Mouse (Mus musculus): ENCODE results near the gene 2900011O08Rik. TPM values are rescaled to one million over a fixed set of nuclear protein-coding genes. Genes with fewer than 3 reads are reported as not detected.

The 2900011O08Rik gene
- polyA plus RNA-seq, 1 experiment from 2014 or later, result 1.5 TPM

- Histone ChIP-seq H3K27ac (ENCODE audit: low read depth, low read length) (no peak overlapping the region), H3K4me1 (ENCODE audit: control insufficient read depth, insufficient read depth, low read length) (no peaks in the 10 kb centered on the region), H3K4me3 (ENCODE audit: low read length) (no peak overlapping the region), H3K9ac (ENCODE audit: low read depth, low read length) (no peak overlapping the region), H3K27me3 (ENCODE audit: control insufficient read depth, insufficient read depth, low read length) (no peaks in the 10 kb centered on the region), H3K4me2 (replicated peaks; ENCODE audit: low read depth, low read length) (no peak overlapping the region), H3K36me3 (ENCODE audit: control insufficient read depth, insufficient read depth, low read length) (peaks cover 91% of the 10 kb centered on the region), H3K9me3 (ENCODE audit: control insufficient read depth, low read length) (no peaks in the 10 kb centered on the region)
- ATAC-seq (ENCODE audit: low FRiP score, low TSS enrichment), result no peak
- 96% methylated on average over 7 of the region's 7 CpGs for WGBS
These were observed 144.4 kb downstream of the 2900011O08Rik start for GRCm38 (mm10) chr16:14130796-14131195.

DNA sequence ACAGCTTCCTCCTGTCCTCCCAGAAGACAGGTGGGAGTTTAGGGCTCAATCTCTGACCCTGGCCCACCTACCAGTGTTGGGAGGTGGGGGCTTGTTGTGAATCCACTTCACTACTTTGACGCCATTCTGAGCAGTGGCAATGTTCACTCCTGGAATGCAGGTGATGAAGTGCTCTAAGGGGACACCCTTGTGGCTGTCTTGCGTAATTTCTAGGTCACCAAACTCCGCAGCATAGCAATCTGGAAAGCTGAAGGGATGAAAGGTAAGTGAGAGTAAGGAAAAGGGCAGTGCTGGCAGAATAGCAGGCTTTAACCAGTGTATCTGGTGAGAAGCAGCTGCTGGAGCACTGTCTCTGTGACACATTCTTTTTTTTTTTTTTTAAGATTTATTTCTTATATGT is 145.0 kb downstream of the 2900011O08Rik start:
- no peak overlapping the region for H3K4me2 ChIP-seq (replicated peaks; ENCODE audit: low read depth, low read length)
- ATAC-seq (ENCODE audit: low FRiP score, low TSS enrichment), result no peak
- H3K9ac ChIP-seq (ENCODE audit: low read depth, low read length), result no peak overlapping the region
- peaks cover 91% of the 10 kb centered on the region for H3K36me3 ChIP-seq (ENCODE audit: control insufficient read depth, insufficient read depth, low read length)
- WGBS, result 77% methylated on average over 3 of the region's 3 CpGs
- H3K27ac ChIP-seq (ENCODE audit: low read depth, low read length), result no peak overlapping the region
- no peak overlapping the region for H3K4me3 ChIP-seq (ENCODE audit: low read length)
- H3K9me3 ChIP-seq (ENCODE audit: control insufficient read depth, low read length), result no peaks in the 10 kb centered on the region
- no peaks in the 10 kb centered on the region for H3K4me1 ChIP-seq (ENCODE audit: control insufficient read depth, insufficient read depth, low read length)
- H3K27me3 ChIP-seq (ENCODE audit: control insufficient read depth, insufficient read depth, low read length), result no peaks in the 10 kb centered on the region

GRCm38 (mm10) chr16:14131838-14132237 is 145.4 kb downstream of the 2900011O08Rik start:
- H3K9me3 ChIP-seq (ENCODE audit: control insufficient read depth, low read length), result no peaks in the 10 kb centered on the region
- H3K4me2 ChIP-seq (replicated peaks; ENCODE audit: low read depth, low read length), result no peak overlapping the region
- peaks cover 92% of the 10 kb centered on the region for H3K36me3 ChIP-seq (ENCODE audit: control insufficient read depth, insufficient read depth, low read length)
- H3K4me3 ChIP-seq (ENCODE audit: low read length), result no peak overlapping the region
- no peak overlapping the region for H3K27ac ChIP-seq (ENCODE audit: low read depth, low read length)
- H3K27me3 ChIP-seq (ENCODE audit: control insufficient read depth, insufficient read depth, low read length), result no peaks in the 10 kb centered on the region
- no peak overlapping the region for H3K9ac ChIP-seq (ENCODE audit: low read depth, low read length)
- no peak for ATAC-seq (ENCODE audit: low FRiP score, low TSS enrichment)
- H3K4me1 ChIP-seq (ENCODE audit: control insufficient read depth, insufficient read depth, low read length), result no peaks in the 10 kb centered on the region
- WGBS, result 87% methylated on average over 5 of the region's 5 CpGs

DNA sequence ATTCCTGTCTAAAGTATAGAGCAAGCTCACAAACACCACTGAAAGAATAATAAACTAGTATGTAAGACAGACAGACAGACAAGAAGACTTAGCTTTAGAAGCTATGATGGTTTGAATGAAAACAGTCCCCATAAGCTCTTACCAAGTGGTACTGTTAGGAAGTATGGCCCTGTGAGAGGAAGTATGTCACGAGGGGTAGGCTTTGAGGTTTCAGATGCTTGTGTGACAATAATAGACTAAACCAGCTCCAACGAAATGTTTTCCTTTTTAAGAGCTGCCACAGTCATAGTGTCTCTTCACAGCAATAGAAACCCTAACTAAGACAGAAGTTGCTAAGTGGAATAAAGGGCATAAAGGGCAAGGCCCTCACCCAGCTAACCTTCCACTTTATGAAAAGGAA is 148.6 kb downstream of the 2900011O08Rik start:
- Histone ChIP-seq H3K4me2 (replicated peaks; ENCODE audit: low read depth, low read length) (no peak overlapping the region), H3K9ac (ENCODE audit: low read depth, low read length) (no peak overlapping the region), H3K27me3 (ENCODE audit: control insufficient read depth, insufficient read depth, low read length) (no peaks in the 10 kb centered on the region), H3K36me3 (ENCODE audit: control insufficient read depth, insufficient read depth, low read length) (peaks cover 86% of the 10 kb centered on the region), H3K4me3 (ENCODE audit: low read length) (no peak overlapping the region), H3K27ac (ENCODE audit: low read depth, low read length) (no peak overlapping the region), H3K4me1 (ENCODE audit: control insufficient read depth, insufficient read depth, low read length) (no peaks in the 10 kb centered on the region), H3K9me3 (ENCODE audit: control insufficient read depth, low read length) (no peaks in the 10 kb centered on the region)
- ATAC-seq (ENCODE audit: low FRiP score, low TSS enrichment), result no peak
- 92% methylated on average over 2 of the region's 2 CpGs for WGBS

GRCm38 (mm10) chr16:14137976-14138561 is 151.7 kb downstream of the 2900011O08Rik start:
- no peak for ATAC-seq (ENCODE audit: low FRiP score, low TSS enrichment)
- Histone ChIP-seq H3K4me3 (ENCODE audit: low read length) (no peak overlapping the region), H3K4me1 (ENCODE audit: control insufficient read depth, insufficient read depth, low read length) (no peaks in the 10 kb centered on the region), H3K4me2 (replicated peaks; ENCODE audit: low read depth, low read length) (no peak overlapping the region), H3K36me3 (ENCODE audit: control insufficient read depth, insufficient read depth, low read length) (peaks cover 88% of the 10 kb centered on the region), H3K9ac (ENCODE audit: low read depth, low read length) (no peak overlapping the region), H3K9me3 (ENCODE audit: control insufficient read depth, low read length) (no peaks in the 10 kb centered on the region), H3K27me3 (ENCODE audit: control insufficient read depth, insufficient read depth, low read length) (no peaks in the 10 kb centered on the region), H3K27ac (ENCODE audit: low read depth, low read length) (no peak overlapping the region)
- 78% methylated on average over 1 of the region's 1 CpGs for WGBS

GRCm38 (mm10) chr16:14139106-14139505 is 152.7 kb downstream of the 2900011O08Rik start:
- Histone ChIP-seq H3K36me3 (ENCODE audit: control insufficient read depth, insufficient read depth, low read length) (peaks cover 88% of the 10 kb centered on the region), H3K9me3 (ENCODE audit: control insufficient read depth, low read length) (no peaks in the 10 kb centered on the region), H3K9ac (ENCODE audit: low read depth, low read length) (no peak overlapping the region), H3K4me2 (replicated peaks; ENCODE audit: low read depth, low read length) (no peak overlapping the region), H3K4me3 (ENCODE audit: low read length) (no peak overlapping the region), H3K4me1 (ENCODE audit: control insufficient read depth, insufficient read depth, low read length) (no peaks in the 10 kb centered on the region), H3K27me3 (ENCODE audit: control insufficient read depth, insufficient read depth, low read length) (no peaks in the 10 kb centered on the region), H3K27ac (ENCODE audit: low read depth, low read length) (no peak overlapping the region)
- no peak for ATAC-seq (ENCODE audit: low FRiP score, low TSS enrichment)

DNA sequence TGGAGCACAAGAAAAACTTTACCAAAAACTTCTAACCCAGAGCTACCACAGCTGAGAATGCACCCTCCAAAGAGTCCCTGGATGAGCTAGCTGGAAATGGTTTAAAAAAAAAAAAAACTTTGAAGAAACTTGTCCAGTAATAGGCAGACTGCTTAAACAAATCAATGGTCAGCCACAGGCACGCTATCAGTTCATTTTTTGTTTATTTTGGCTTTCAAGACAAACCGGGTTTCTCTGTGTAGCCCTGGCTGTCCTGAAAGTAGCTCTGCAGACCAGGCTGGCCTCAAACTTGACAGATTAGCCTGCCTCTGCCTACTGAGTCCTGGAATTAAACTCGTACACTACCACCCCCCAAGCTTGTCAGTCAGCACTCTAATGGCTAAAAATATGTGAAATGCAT is 156.9 kb downstream of the 2900011O08Rik start:
- Histone ChIP-seq H3K9ac (ENCODE audit: low read depth, low read length) (no peak overlapping the region), H3K36me3 (ENCODE audit: control insufficient read depth, insufficient read depth, low read length) (peaks cover 87% of the 10 kb centered on the region), H3K9me3 (ENCODE audit: control insufficient read depth, low read length) (no peaks in the 10 kb centered on the region), H3K4me3 (ENCODE audit: low read length) (no peak overlapping the region), H3K27ac (ENCODE audit: low read depth, low read length) (no peak overlapping the region), H3K4me2 (replicated peaks; ENCODE audit: low read depth, low read length) (no peak overlapping the region), H3K27me3 (ENCODE audit: control insufficient read depth, insufficient read depth, low read length) (no peaks in the 10 kb centered on the region), H3K4me1 (ENCODE audit: control insufficient read depth, insufficient read depth, low read length) (no peaks in the 10 kb centered on the region)
- 80% methylated on average over 3 of the region's 3 CpGs for WGBS
- no peak for ATAC-seq (ENCODE audit: low FRiP score, low TSS enrichment)

GRCm38 (mm10) chr16:14147712-14148111 is 161.3 kb downstream of the 2900011O08Rik start:
- H3K4me3 ChIP-seq (ENCODE audit: low read length), result no peak overlapping the region
- ATAC-seq (ENCODE audit: low FRiP score, low TSS enrichment), result no peak
- no peaks in the 10 kb centered on the region for H3K4me1 ChIP-seq (ENCODE audit: control insufficient read depth, insufficient read depth, low read length)
- no peak overlapping the region for H3K4me2 ChIP-seq (replicated peaks; ENCODE audit: low read depth, low read length)
- no peak overlapping the region for H3K27ac ChIP-seq (ENCODE audit: low read depth, low read length)
- no peaks in the 10 kb centered on the region for H3K27me3 ChIP-seq (ENCODE audit: control insufficient read depth, insufficient read depth, low read length)
- no peak overlapping the region for H3K9ac ChIP-seq (ENCODE audit: low read depth, low read length)
- H3K9me3 ChIP-seq (ENCODE audit: control insufficient read depth, low read length), result no peaks in the 10 kb centered on the region
- H3K36me3 ChIP-seq (ENCODE audit: control insufficient read depth, insufficient read depth, low read length), result peaks cover 78% of the 10 kb centered on the region
